Mouse (Mus musculus) heart, adult 2 months (tissue): ENCODE measurements around the gene Hnrnpf.

Experiments
- CTCF ChIP-seq: fragments of 200-600 bp; IDR thresholded peaks from 2 replicates; pipeline ENCODE4 v1.8.1; 2022; ENCODE audit warnings: antibody characterized with exemption, mild to moderate bottlenecking, moderate library complexity
- EP300 ChIP-seq: fragments of 200-500 bp; IDR thresholded peaks from 2 replicates; pipeline ENCODE4 v1.6.1; 2011; ENCODE audit warnings: low read depth, low read length, control low read depth; ENCODE audit not compliant: insufficient read depth
- POLR2A ChIP-seq: fragments of 200-500 bp; IDR thresholded peaks from 2 replicates; pipeline ENCODE4 v1.6.1; 2011; ENCODE audit warnings: mild to moderate bottlenecking, low read depth, low read length, control low read depth; ENCODE audit not compliant: insufficient read depth

DNA sequence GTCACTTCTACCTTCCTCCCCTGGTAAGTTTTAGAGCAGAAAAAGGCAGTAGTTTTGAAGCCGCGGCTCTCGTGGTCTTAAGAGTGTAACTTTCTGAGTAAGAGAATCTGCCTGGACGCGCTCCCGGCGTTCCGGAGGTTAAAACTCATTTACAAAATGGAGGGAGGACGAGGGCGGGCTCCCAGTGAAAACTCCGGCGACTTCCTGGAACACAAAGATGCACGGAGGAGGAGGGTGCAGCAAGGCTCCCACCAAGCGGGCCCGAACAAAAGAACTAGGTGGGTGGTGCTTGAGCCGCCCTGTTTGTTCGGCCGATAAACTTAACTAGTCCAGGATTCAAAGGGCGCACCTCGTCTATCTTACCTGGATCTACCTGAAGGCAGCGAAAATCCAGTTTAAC is 17.5 kb downstream of the Hnrnpf start:
- TF ChIP-seq CTCF (no peak), POLR2A (no peak), EP300 (no peak)
